Mouse (Mus musculus): Measurements from ENCODE around the gene Ccng1.

Ccng1 gene

GRCm38 (mm10) chr11:40755109-40755627 is at the start of gene Ccng1:
TSS of gene Ccng1 (minus strand) at chr11:40755311.
- DNase-seq (ENCODE audit: low read depth), result peak; percentile 90

GRCm38 (mm10) chr11:40790307-40790706 is 35.2 kb upstream of the Ccng1 start:
- no peak for DNase-seq (ENCODE audit: low read depth)

GRCm38 (mm10) chr11:40789701-40790100 is 34.6 kb upstream of the Ccng1 start:
- no peak for DNase-seq (ENCODE audit: low read depth)

- DNase-seq (ENCODE audit: low read depth), result no peak
These were observed 31.8 kb upstream of the Ccng1 start for GRCm38 (mm10) chr11:40786900-40787299.

- no peak for DNase-seq (ENCODE audit: low read depth)
These were observed 29.2 kb upstream of the Ccng1 start for GRCm38 (mm10) chr11:40784326-40784725.

GRCm38 (mm10) chr11:40783346-40783745 is 28.2 kb upstream of the Ccng1 start:
- DNase-seq (ENCODE audit: low read depth), result no peak

- no peak for DNase-seq (ENCODE audit: low read depth)
These were observed 26.7 kb upstream of the Ccng1 start for GRCm38 (mm10) chr11:40781857-40782256.

- DNase-seq (ENCODE audit: low read depth), result peak; percentile 31
These were observed 20.5 kb upstream of the Ccng1 start for GRCm38 (mm10) chr11:40775315-40776269.

- DNase-seq (ENCODE audit: low read depth), result no peak
These were observed 9.6 kb upstream of the Ccng1 start for GRCm38 (mm10) chr11:40764690-40765089.

GRCm38 (mm10) chr11:40763395-40763794 is 8.3 kb upstream of the Ccng1 start:
- DNase-seq (ENCODE audit: low read depth), result peak; percentile 14

- no peak for DNase-seq (ENCODE audit: low read depth)
These were observed 4.8 kb upstream of the Ccng1 start for GRCm38 (mm10) chr11:40759896-40760295.

GRCm38 (mm10) chr11:40755968-40756367 is 857 bp upstream of the Ccng1 start:
- no peak for DNase-seq (ENCODE audit: low read depth)

- DNase-seq (ENCODE audit: low read depth), result peak; percentile 13
These were observed 425 bp downstream of the Ccng1 start for GRCm38 (mm10) chr11:40754664-40755107.

GRCm38 (mm10) chr11:40753836-40754235 is 1.3 kb downstream of the Ccng1 start:
- DNase-seq (ENCODE audit: low read depth), result no peak

GRCm38 (mm10) chr11:40747716-40748115 is 7.4 kb downstream of the Ccng1 start:
- no peak for DNase-seq (ENCODE audit: low read depth)

- DNase-seq (ENCODE audit: low read depth), result no peak
These were observed 8.8 kb downstream of the Ccng1 start for GRCm38 (mm10) chr11:40746361-40746760.

- DNase-seq (ENCODE audit: low read depth), result no peak
These were observed 10.8 kb downstream of the Ccng1 start for GRCm38 (mm10) chr11:40744348-40744747.

GRCm38 (mm10) chr11:40741605-40742262 is 13.4 kb downstream of the Ccng1 start:
- DNase-seq (ENCODE audit: low read depth), result no peak

- DNase-seq (ENCODE audit: low read depth), result no peak
These were observed 17.7 kb downstream of the Ccng1 start for GRCm38 (mm10) chr11:40737369-40737768.

GRCm38 (mm10) chr11:40734251-40734752 is 20.8 kb downstream of the Ccng1 start:
- DNase-seq (ENCODE audit: low read depth), result no peak

- DNase-seq (ENCODE audit: low read depth), result peak; percentile 97
These were observed 21.6 kb downstream of the Ccng1 start, which contains the start of the genes Hmmr and Nudcd2 for GRCm38 (mm10) chr11:40733339-40734174. TSS of gene Hmmr (minus strand) at chr11:40733422. TSS of gene Nudcd2 (plus strand) at chr11:40733667.

GRCm38 (mm10) chr11:40732997-40733338 is 22.1 kb downstream of the Ccng1 start:
- DNase-seq (ENCODE audit: low read depth), result no peak
